Mouse (Mus musculus): ENCODE data around the gene Ctc1. TPM values are rescaled to one million over a fixed set of nuclear protein-coding genes. Genes with fewer than 3 reads are reported as not detected.

Gene Ctc1
- polyA plus RNA-seq, 1 experiment from 2014 or later: 77.1 TPM

GRCm38 (mm10) chr11:69065394-69065925 lies 49.7 kb downstream of the Ctc1 start:
- no peak overlapping the region for H3K27ac ChIP-seq (replicated peaks)
- peaks cover 15% of the 10 kb centered on the region for H3K27me3 ChIP-seq
- H3K9ac ChIP-seq (replicated peaks): no peak overlapping the region
- ATAC-seq (ENCODE audit: low FRiP score, low read depth): no peak
- no peaks in the 10 kb centered on the region for H3K36me3 ChIP-seq
- H3K9me3 ChIP-seq: no peaks in the 10 kb centered on the region
- H3K4me2 ChIP-seq (replicated peaks): peak overlapping the region; percentile 90; the same call in 1 of the 2 replicates
- WGBS: 59% methylated on average over 3 of the region's 3 CpGs
- peaks cover 35% of the 10 kb centered on the region for H3K4me1 ChIP-seq
- H3K4me3 ChIP-seq: peak overlapping the region; percentile 44; the same call in 1 of the 2 replicates

DNA sequence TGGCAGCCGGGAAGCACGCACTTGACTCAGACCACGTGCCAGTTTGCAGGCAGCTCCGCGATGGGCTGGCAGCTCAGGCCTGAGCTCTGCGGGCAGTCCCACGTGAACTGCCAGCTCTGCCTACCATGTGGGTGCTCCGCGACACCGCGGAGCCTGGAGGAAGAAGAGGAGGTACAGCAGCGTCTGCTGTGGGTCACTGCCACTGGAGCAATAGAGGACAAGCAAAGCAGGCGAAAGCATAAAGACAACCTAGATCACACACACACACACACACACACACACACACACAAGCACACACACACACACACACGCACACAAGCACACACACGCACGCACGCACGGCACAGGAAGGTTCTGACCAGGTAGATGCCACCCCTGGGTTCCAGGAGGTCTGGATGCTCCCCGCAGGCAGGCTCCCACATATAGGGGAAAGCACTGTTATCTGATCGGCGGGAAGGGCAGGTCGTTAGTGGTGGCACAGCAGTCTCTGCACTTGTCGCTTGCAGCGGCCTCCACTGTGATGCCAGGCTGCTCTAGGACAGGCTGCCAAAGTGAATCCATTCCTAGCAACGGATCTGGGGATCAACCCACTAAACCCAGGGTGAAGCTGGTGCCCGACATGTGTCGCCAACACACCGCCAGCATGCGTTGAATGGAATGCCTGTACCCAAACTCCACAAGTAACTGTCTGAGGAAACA lies 50.6 kb downstream of the Ctc1 start:
- no peak overlapping the region for H3K27ac ChIP-seq (replicated peaks)

GRCm38 (mm10) chr11:69066956-69067355 lies 51.2 kb downstream of the Ctc1 start:
- peak overlapping the region; percentile 90 for H3K4me2 ChIP-seq (replicated peaks)
- H3K9me3 ChIP-seq: no peaks in the 10 kb centered on the region
- ATAC-seq (ENCODE audit: low FRiP score, low read depth): no peak
- H3K4me3 ChIP-seq: peak overlapping the region; percentile 44
- WGBS: 7% methylated on average over 8 of the region's 8 CpGs
- peaks cover 33% of the 10 kb centered on the region for H3K4me1 ChIP-seq
- H3K27me3 ChIP-seq: peaks cover 8% of the 10 kb centered on the region
- no peak overlapping the region for H3K9ac ChIP-seq (replicated peaks)
- no peaks in the 10 kb centered on the region for H3K36me3 ChIP-seq
- no peak overlapping the region for H3K27ac ChIP-seq (replicated peaks)

More for the DNA sequence above, 50.6 kb downstream of the Ctc1 start:
- Histone ChIP-seq H3K9ac (replicated peaks) (peak overlapping the region; percentile 69), H3K27me3 (peaks cover 11% of the 10 kb centered on the region), H3K4me2 (replicated peaks) (peak overlapping the region; percentile 90), H3K36me3 (no peaks in the 10 kb centered on the region), H3K9me3 (no peaks in the 10 kb centered on the region), H3K4me3 (peak overlapping the region; percentile 44), H3K4me1 (peaks cover 31% of the 10 kb centered on the region)
- 1% methylated on average over 27 of the region's 29 CpGs for WGBS
- no peak for ATAC-seq (ENCODE audit: low FRiP score, low read depth)

- H3K27ac ChIP-seq (replicated peaks): no peak overlapping the region
- WGBS: 58% methylated on average over 6 of the region's 6 CpGs
- H3K4me3 ChIP-seq: no peak overlapping the region
- no peak overlapping the region for H3K4me2 ChIP-seq (replicated peaks)
- no peak for ATAC-seq (ENCODE audit: low FRiP score, low read depth)
- H3K36me3 ChIP-seq: no peaks in the 10 kb centered on the region
- H3K9ac ChIP-seq (replicated peaks): no peak overlapping the region
- H3K27me3 ChIP-seq: peaks cover 8% of the 10 kb centered on the region
- no peaks in the 10 kb centered on the region for H3K9me3 ChIP-seq
- peaks cover 40% of the 10 kb centered on the region for H3K4me1 ChIP-seq
Measured at GRCm38 (mm10) chr11:69067601-69068000, 51.9 kb downstream of the Ctc1 start.

DNA sequence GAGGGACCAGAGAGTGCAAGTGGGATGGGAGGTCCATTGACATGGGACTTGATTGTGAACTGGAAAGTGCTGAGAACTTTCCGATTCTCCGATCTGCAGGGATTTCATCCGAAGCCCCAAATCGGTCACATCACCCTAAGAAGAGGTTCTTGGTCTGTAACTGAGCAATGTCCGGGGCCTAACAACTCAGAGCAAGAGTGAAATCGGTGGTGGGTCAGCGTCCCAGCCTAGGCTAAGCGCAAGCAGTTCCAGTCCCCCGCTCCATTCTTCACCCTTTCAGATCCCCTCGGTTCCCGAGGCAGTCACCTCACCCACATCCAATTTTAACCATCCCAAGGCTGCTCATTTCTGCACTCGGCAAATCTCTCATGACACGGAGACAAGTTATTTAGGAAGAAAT lies 54.4 kb downstream of the Ctc1 start:
- peak overlapping the region; percentile 79 for H3K9ac ChIP-seq (replicated peaks)
- H3K4me1 ChIP-seq: peaks cover 45% of the 10 kb centered on the region
- H3K4me3 ChIP-seq: peak overlapping the region; percentile 65
- H3K4me2 ChIP-seq (replicated peaks): peak overlapping the region; percentile 86
- H3K27me3 ChIP-seq: peaks cover 8% of the 10 kb centered on the region
- H3K9me3 ChIP-seq: no peaks in the 10 kb centered on the region
- peak overlapping the region; percentile 88 for H3K27ac ChIP-seq (replicated peaks)
- no peaks in the 10 kb centered on the region for H3K36me3 ChIP-seq
- WGBS: under 1% methylated on average over 13 of the region's 13 CpGs
- no peak; the same call in 1 of the 2 replicates for ATAC-seq (ENCODE audit: low FRiP score, low read depth)

DNA sequence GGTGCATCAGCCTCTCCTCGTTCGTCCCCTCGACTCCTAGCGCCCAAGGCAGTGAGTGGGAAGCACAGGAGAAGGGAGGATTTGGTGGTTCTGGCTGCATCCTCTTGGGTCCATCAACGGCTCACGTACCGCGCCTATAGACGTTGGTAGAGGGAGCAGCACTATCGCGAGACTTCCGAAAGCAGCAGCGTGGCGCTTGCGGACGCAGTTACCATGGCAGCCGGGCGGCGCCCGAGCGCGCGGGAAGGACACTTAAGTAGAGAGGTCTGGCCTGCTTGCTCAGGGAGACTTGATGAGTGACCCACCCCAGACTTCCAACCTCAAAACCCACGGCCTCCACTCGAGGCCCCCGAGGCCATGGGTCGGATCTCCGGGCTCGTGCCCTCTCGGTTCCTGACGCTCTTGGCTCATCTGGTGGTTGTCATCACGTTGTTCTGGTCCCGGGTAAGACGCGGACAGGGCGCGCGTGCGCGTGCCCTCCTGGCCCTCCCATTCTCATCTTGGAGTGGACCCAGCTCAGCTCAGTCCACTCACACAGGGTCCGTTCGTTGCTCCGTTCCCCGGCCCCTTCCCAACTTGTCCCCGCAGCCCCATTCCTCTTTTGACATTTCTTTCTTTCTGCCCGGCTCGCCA lies 55.0 kb downstream of the Ctc1 start, which contains the start of gene Tmem107:
TSS of gene Tmem107 (plus strand) at position 217 of the 633 bp plus-strand sequence.
- peaks cover 6% of the 10 kb centered on the region for H3K27me3 ChIP-seq
- peak; percentile 87 for ATAC-seq (ENCODE audit: low FRiP score, low read depth)
- H3K4me2 ChIP-seq (replicated peaks): peak within 1 kb of the TSS; percentile 86
- no peaks in the 10 kb centered on the region for H3K9me3 ChIP-seq
- under 1% methylated on average over 47 of the region's 47 CpGs for WGBS
- H3K9ac ChIP-seq (replicated peaks): peak within 1 kb of the TSS; percentile 79
- H3K36me3 ChIP-seq: no peaks in the 10 kb centered on the region
- peak within 1 kb of the TSS; percentile 88 for H3K27ac ChIP-seq (replicated peaks)
- H3K4me3 ChIP-seq: peak within 1 kb of the TSS; percentile 65
- H3K4me1 ChIP-seq: peaks cover 45% of the 10 kb centered on the region

- Histone ChIP-seq H3K36me3 (no peaks in the 10 kb centered on the region), H3K9me3 (no peaks in the 10 kb centered on the region), H3K4me1 (peaks cover 39% of the 10 kb centered on the region), H3K27me3 (peaks cover 2% of the 10 kb centered on the region; the same call in 1 of the 2 replicates), H3K4me2 (replicated peaks) (peak overlapping the region; percentile 86), H3K27ac (replicated peaks) (peak overlapping the region; percentile 88), H3K9ac (replicated peaks) (peak overlapping the region; percentile 79), H3K4me3 (peak overlapping the region; percentile 65)
- ATAC-seq (ENCODE audit: low FRiP score, low read depth): no peak
- 25% methylated on average over 9 of the region's 9 CpGs for WGBS
Measured at GRCm38 (mm10) chr11:69071262-69071661, 55.6 kb downstream of the Ctc1 start.

GRCm38 (mm10) chr11:69072234-69072633 lies 56.5 kb downstream of the Ctc1 start:
- H3K27me3 ChIP-seq: no peaks in the 10 kb centered on the region
- H3K4me3 ChIP-seq: peak overlapping the region; percentile 34
- WGBS: 88% methylated on average over 11 of the region's 11 CpGs
- H3K9ac ChIP-seq (replicated peaks): peak overlapping the region; percentile 68
- ATAC-seq (ENCODE audit: low FRiP score, low read depth): no peak
- H3K4me1 ChIP-seq: peaks cover 34% of the 10 kb centered on the region
- peak overlapping the region; percentile 56 for H3K4me2 ChIP-seq (replicated peaks)
- H3K36me3 ChIP-seq: no peaks in the 10 kb centered on the region
- H3K27ac ChIP-seq (replicated peaks): peak overlapping the region; percentile 90
- no peaks in the 10 kb centered on the region for H3K9me3 ChIP-seq

GRCm38 (mm10) chr11:69072666-69073064 lies 57.0 kb downstream of the Ctc1 start:
- no peaks in the 10 kb centered on the region for H3K9me3 ChIP-seq
- WGBS: 9% methylated on average over 9 of the region's 9 CpGs
- H3K36me3 ChIP-seq: no peaks in the 10 kb centered on the region
- peak overlapping the region; percentile 34 for H3K4me3 ChIP-seq
- peak overlapping the region; percentile 68 for H3K9ac ChIP-seq (replicated peaks)
- H3K4me1 ChIP-seq: peaks cover 34% of the 10 kb centered on the region
- H3K4me2 ChIP-seq (replicated peaks): peak overlapping the region; percentile 56
- peak overlapping the region; percentile 90 for H3K27ac ChIP-seq (replicated peaks)
- no peak for ATAC-seq (ENCODE audit: low FRiP score, low read depth)
- H3K27me3 ChIP-seq: no peaks in the 10 kb centered on the region

DNA sequence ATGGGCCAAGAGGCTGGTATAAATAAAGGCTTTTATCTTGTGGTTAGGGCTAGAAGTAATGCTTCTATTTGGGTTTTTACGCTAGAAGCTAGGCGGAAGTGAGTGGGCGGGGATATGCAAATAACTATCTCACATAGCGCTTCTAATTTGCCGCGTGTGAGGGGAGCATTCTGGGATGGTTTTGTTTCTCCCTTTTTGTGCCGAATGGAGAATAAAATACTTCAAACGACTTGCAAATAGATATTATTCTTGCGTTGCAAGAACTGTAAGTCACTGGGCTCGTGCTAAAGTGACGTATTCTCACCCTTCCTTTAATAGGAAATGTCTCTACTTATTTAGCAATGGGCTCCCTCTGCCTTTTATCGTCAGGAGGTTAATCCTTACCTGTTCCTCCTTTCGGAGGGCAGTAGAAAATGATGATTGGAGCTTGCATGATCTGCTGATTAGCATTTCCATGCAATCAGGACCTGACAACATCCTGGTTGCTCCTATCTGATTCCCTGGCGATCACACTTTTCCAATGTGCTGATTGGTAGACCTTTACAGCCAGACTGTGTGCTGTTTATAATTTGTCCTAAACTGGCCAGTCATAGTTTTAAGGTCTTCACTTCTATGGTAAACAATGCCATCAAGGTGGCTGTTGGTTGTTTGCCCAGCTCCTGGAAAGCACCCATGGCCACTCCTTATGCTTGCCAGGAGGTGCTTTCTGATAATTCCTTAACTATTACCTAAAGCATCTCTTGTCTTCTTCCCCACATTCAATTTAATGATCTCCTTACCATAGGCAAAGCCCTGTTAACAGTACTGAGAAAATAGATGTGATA lies 57.6 kb downstream of the Ctc1 start:
- peak overlapping the region; percentile 56 for H3K4me2 ChIP-seq (replicated peaks)
- H3K27me3 ChIP-seq: no peaks in the 10 kb centered on the region

GRCm38 (mm10) chr11:69073951-69074775 lies 58.5 kb downstream of the Ctc1 start:
- Histone ChIP-seq H3K4me3 (no peak overlapping the region), H3K9ac (replicated peaks) (no peak overlapping the region)

More for the DNA sequence above, 57.6 kb downstream of the Ctc1 start:
- Histone ChIP-seq H3K4me3 (peak overlapping the region; percentile 34), H3K36me3 (no peaks in the 10 kb centered on the region), H3K9ac (replicated peaks) (peak overlapping the region; percentile 68), H3K9me3 (no peaks in the 10 kb centered on the region), H3K4me1 (peaks cover 34% of the 10 kb centered on the region), H3K27ac (replicated peaks) (peak overlapping the region; percentile 90)
- under 1% methylated on average over 14 of the region's 14 CpGs for WGBS
- peak; percentile 61 for ATAC-seq (ENCODE audit: low FRiP score, low read depth)

More at GRCm38 (mm10) chr11:69073951-69074775, 58.5 kb downstream of the Ctc1 start:
- Histone ChIP-seq H3K4me1 (peaks cover 34% of the 10 kb centered on the region), H3K27me3 (no peaks in the 10 kb centered on the region), H3K9me3 (no peaks in the 10 kb centered on the region), H3K4me2 (replicated peaks) (0 out of 2 replicates have a peak overlapping the region, but pooled peaks have one; percentile 2), H3K27ac (replicated peaks) (peak overlapping the region; percentile 90), H3K36me3 (no peaks in the 10 kb centered on the region)
- ATAC-seq (ENCODE audit: low FRiP score, low read depth): no peak
- WGBS: 35% methylated on average over 6 of the region's 6 CpGs

Data from midbrain, embryonic 12.5 days (tissue).